Mouse (Mus musculus): ENCODE measurements around the gene Agtpbp1. TPM values are rescaled to one million over a fixed set of nuclear protein-coding genes. Genes with fewer than 3 reads are reported as not detected.

The Agtpbp1 gene
- polyA plus RNA-seq, 1 experiment: 82.5 TPM

GRCm38 (mm10) chr13:59460958-59461357 is 124.1 kb downstream of the Agtpbp1 start:
- TF ChIP-seq POLR2A (IDR thresholded peaks at IDR 0.05; ENCODE audit: control insufficient read depth, low read depth, low read length) (no peak), CTCF (IDR thresholded peaks at IDR 0.05; ENCODE audit: control insufficient read depth, insufficient read depth, insufficient replicate concordance, low read depth, low read length) (no peak)
- H3K4me3 ChIP-seq (ENCODE audit: control insufficient read depth, low read depth, low read length): no peak overlapping the region
- no peaks in the 10 kb centered on the region for H3K27me3 ChIP-seq (ENCODE audit: control insufficient read depth, insufficient read depth, low read length)
- peaks cover 2% of the 10 kb centered on the region; the same call in 1 of the 2 replicates for H3K36me3 ChIP-seq (ENCODE audit: control insufficient read depth, insufficient read depth, low read length)
- H3K27ac ChIP-seq (ENCODE audit: control insufficient read depth, insufficient read depth, low read depth, low read length): no peak overlapping the region
- H3K4me1 ChIP-seq (ENCODE audit: control insufficient read depth, insufficient read depth, low read length): no peaks in the 10 kb centered on the region

DNA sequence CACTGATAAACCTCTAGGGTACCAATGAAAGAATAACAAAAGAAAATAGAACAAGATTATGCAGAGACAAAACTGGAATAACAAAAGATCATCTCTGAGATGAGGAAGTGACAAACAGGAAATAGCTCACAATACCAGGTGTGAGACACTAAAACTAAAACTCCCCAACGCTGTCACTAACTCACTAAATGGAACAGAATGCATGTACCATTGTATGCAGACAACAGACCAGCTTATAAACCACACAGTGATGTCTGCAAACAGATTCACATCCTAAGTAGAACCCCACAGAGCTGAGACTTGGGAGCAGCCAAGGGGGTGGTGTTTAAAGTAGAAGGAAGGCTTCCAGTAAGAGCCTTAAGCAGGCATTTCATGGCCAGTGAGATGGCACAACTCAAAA is 128.8 kb downstream of the Agtpbp1 start:
- no peaks in the 10 kb centered on the region for H3K36me3 ChIP-seq (ENCODE audit: control insufficient read depth, insufficient read depth, low read length)
- no peak for TF ChIP-seq CTCF (IDR thresholded peaks at IDR 0.05; ENCODE audit: control insufficient read depth, insufficient read depth, insufficient replicate concordance, low read depth, low read length)
- no peak for TF ChIP-seq POLR2A (IDR thresholded peaks at IDR 0.05; ENCODE audit: control insufficient read depth, low read depth, low read length)
- H3K4me1 ChIP-seq (ENCODE audit: control insufficient read depth, insufficient read depth, low read length): no peaks in the 10 kb centered on the region
- H3K27me3 ChIP-seq (ENCODE audit: control insufficient read depth, insufficient read depth, low read length): no peaks in the 10 kb centered on the region
- H3K4me3 ChIP-seq (ENCODE audit: control insufficient read depth, low read depth, low read length): no peak overlapping the region
- no peak overlapping the region for H3K27ac ChIP-seq (ENCODE audit: control insufficient read depth, insufficient read depth, low read depth, low read length)

DNA sequence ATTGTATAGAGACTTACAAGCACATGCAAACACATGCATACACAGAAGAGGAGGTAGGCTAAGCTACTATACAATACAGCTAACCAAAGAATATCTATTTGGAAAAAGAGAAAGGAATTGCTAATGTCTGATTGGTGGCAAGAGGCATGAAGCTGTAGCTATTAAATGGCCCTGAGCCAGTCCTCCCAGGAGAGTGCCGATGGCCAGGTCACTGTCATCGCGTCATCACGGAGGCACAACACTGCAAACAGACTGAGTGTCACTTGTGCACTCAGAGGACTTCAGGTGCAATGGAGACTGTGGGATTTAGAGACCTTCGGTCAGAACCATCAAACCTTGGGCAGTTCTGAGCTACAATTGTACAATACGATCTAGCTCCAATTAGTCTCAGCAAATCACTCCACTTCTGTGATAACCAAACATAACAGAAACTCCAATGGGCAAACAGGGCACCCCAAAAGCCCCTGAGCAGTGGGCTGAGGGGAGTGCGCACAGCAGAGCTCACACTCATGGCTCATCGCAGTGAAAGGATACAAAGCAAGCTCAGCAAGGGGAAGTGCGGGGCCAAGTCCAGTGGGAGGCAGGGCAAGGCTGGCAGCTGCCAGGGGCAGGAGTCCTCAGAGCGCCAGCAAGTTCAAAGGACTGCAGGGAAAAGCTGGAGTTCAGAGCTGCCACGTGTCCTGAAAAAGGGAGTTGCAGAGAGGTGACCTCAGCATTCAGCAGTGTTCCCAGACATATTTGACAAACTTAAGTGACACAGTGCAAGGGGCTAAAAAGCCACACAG is 130.8 kb downstream of the Agtpbp1 start:
- no peak overlapping the region for H3K4me3 ChIP-seq (ENCODE audit: control insufficient read depth, low read depth, low read length)
- no peak overlapping the region for H3K27ac ChIP-seq (ENCODE audit: control insufficient read depth, insufficient read depth, low read depth, low read length)
- H3K36me3 ChIP-seq (ENCODE audit: control insufficient read depth, insufficient read depth, low read length): no peaks in the 10 kb centered on the region
- H3K27me3 ChIP-seq (ENCODE audit: control insufficient read depth, insufficient read depth, low read length): no peaks in the 10 kb centered on the region
- H3K4me1 ChIP-seq (ENCODE audit: control insufficient read depth, insufficient read depth, low read length): no peaks in the 10 kb centered on the region
- TF ChIP-seq POLR2A (IDR thresholded peaks at IDR 0.05; ENCODE audit: control insufficient read depth, low read depth, low read length) (no peak), CTCF (IDR thresholded peaks at IDR 0.05; ENCODE audit: control insufficient read depth, insufficient read depth, insufficient replicate concordance, low read depth, low read length) (no peak)

GRCm38 (mm10) chr13:59453582-59453981 is 131.4 kb downstream of the Agtpbp1 start:
- TF ChIP-seq POLR2A (IDR thresholded peaks at IDR 0.05; ENCODE audit: control insufficient read depth, low read depth, low read length) (no peak), CTCF (IDR thresholded peaks at IDR 0.05; ENCODE audit: control insufficient read depth, insufficient read depth, insufficient replicate concordance, low read depth, low read length) (no peak)
- H3K4me1 ChIP-seq (ENCODE audit: control insufficient read depth, insufficient read depth, low read length): no peaks in the 10 kb centered on the region
- H3K36me3 ChIP-seq (ENCODE audit: control insufficient read depth, insufficient read depth, low read length): no peaks in the 10 kb centered on the region; the same call in 1 of the 2 replicates
- H3K27me3 ChIP-seq (ENCODE audit: control insufficient read depth, insufficient read depth, low read length): no peaks in the 10 kb centered on the region
- H3K27ac ChIP-seq (ENCODE audit: control insufficient read depth, insufficient read depth, low read depth, low read length): no peak overlapping the region
- H3K4me3 ChIP-seq (ENCODE audit: control insufficient read depth, low read depth, low read length): no peak overlapping the region

DNA sequence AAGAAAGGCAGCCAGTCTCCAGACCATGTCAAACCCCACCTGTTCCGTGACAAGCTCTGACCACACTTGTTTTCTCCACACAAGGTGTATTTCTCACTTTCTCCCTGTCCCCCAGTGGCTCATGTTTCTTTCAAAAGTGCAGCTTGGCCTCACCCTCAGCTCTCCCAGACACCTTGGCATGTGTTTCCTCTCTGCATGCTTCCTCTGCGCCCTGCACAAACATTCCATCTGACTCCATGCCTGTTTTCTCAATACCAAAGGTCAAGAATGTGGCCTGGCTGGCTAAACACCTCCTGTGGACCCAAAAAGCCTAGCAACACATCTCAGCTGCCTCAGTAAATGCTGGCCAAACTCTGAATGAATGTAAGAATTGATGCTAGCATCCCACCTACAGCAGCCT is 132.0 kb downstream of the Agtpbp1 start:
- TF ChIP-seq POLR2A (IDR thresholded peaks at IDR 0.05; ENCODE audit: control insufficient read depth, low read depth, low read length) (no peak), CTCF (IDR thresholded peaks at IDR 0.05; ENCODE audit: control insufficient read depth, insufficient read depth, insufficient replicate concordance, low read depth, low read length) (no peak)
- H3K4me1 ChIP-seq (ENCODE audit: control insufficient read depth, insufficient read depth, low read length): no peaks in the 10 kb centered on the region
- no peaks in the 10 kb centered on the region; the same call in 1 of the 2 replicates for H3K36me3 ChIP-seq (ENCODE audit: control insufficient read depth, insufficient read depth, low read length)
- H3K27ac ChIP-seq (ENCODE audit: control insufficient read depth, insufficient read depth, low read depth, low read length): no peak overlapping the region
- no peak overlapping the region for H3K4me3 ChIP-seq (ENCODE audit: control insufficient read depth, low read depth, low read length)
- H3K27me3 ChIP-seq (ENCODE audit: control insufficient read depth, insufficient read depth, low read length): no peaks in the 10 kb centered on the region

DNA sequence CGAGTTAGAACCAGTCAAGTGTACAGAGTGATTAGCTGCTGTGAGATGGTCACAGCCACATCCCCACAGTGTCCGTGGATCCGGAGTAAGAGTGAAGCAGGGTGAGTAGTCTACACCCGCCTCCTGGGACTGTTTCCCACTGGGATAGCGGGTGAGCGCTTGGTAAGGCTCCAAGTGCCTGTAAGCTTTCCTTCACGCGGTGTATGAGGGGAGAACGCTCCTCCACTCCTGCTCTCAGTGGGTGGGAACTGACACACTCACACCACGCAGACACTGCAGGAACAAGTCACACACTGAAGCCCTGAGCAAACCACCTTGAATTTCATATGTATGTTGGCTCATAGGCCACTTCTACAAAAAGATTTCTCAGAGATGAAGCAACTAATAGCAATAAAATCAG is 134.2 kb downstream of the Agtpbp1 start:
- Histone ChIP-seq H3K27me3 (ENCODE audit: control insufficient read depth, insufficient read depth, low read length) (no peaks in the 10 kb centered on the region), H3K4me3 (ENCODE audit: control insufficient read depth, low read depth, low read length) (no peak overlapping the region), H3K27ac (ENCODE audit: control insufficient read depth, insufficient read depth, low read depth, low read length) (no peak overlapping the region), H3K4me1 (ENCODE audit: control insufficient read depth, insufficient read depth, low read length) (no peaks in the 10 kb centered on the region), H3K36me3 (ENCODE audit: control insufficient read depth, insufficient read depth, low read length) (no peaks in the 10 kb centered on the region; the same call in 1 of the 2 replicates)
- TF ChIP-seq CTCF (IDR thresholded peaks at IDR 0.05; ENCODE audit: control insufficient read depth, insufficient read depth, insufficient replicate concordance, low read depth, low read length) (no peak), POLR2A (IDR thresholded peaks at IDR 0.05; ENCODE audit: control insufficient read depth, low read depth, low read length) (no peak)

DNA sequence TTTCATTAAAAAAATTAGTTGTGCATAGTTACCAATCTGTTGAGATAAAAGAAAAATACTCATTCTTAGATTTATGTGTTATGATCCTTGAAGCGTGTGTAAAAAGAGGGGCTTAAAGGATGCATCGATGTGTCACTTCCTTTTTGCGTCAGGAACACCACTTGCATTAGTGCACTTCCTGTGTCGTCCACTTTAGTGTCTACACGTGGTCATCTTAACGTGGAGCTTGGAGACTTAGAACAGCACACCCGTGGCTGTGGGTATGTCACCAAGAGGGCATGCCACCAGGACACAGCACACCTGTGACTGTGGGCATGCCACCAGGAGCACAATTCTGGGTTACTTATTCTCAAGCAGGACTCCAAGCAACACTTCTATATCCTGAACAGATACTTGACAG is 137.9 kb downstream of the Agtpbp1 start:
- Histone ChIP-seq H3K27ac (ENCODE audit: control insufficient read depth, insufficient read depth, low read depth, low read length) (no peak overlapping the region), H3K27me3 (ENCODE audit: control insufficient read depth, insufficient read depth, low read length) (no peaks in the 10 kb centered on the region), H3K36me3 (ENCODE audit: control insufficient read depth, insufficient read depth, low read length) (no peaks in the 10 kb centered on the region; the same call in 1 of the 2 replicates), H3K4me3 (ENCODE audit: control insufficient read depth, low read depth, low read length) (no peak overlapping the region), H3K4me1 (ENCODE audit: control insufficient read depth, insufficient read depth, low read length) (no peaks in the 10 kb centered on the region)
- TF ChIP-seq CTCF (IDR thresholded peaks at IDR 0.05; ENCODE audit: control insufficient read depth, insufficient read depth, insufficient replicate concordance, low read depth, low read length): no peak
- TF ChIP-seq POLR2A (IDR thresholded peaks at IDR 0.05; ENCODE audit: control insufficient read depth, low read depth, low read length): no peak
